Mouse (Mus musculus): ENCODE measurements around the gene Clasp1.

The Clasp1 gene

GRCm38 (mm10) chr1:118448214-118448613 lies 59.4 kb downstream of the Clasp1 start:
- DNase-seq (ENCODE audit: low read depth, low spot score): no peak

GRCm38 (mm10) chr1:118450891-118451450 lies 62.1 kb downstream of the Clasp1 start:
- DNase-seq (ENCODE audit: low read depth, low spot score): no peak

- DNase-seq (ENCODE audit: low read depth, low spot score): no peak
Measured at GRCm38 (mm10) chr1:118453577-118453976, 64.7 kb downstream of the Clasp1 start.

GRCm38 (mm10) chr1:118454817-118455216 lies 66.0 kb downstream of the Clasp1 start:
- no peak for DNase-seq (ENCODE audit: low read depth, low spot score)

GRCm38 (mm10) chr1:118457256-118457882 lies 68.5 kb downstream of the Clasp1 start:
- peak; percentile 34 for DNase-seq (ENCODE audit: low read depth, low spot score)

- no peak for DNase-seq (ENCODE audit: low read depth, low spot score)
Measured at GRCm38 (mm10) chr1:118457883-118458259, 69.0 kb downstream of the Clasp1 start.

- DNase-seq (ENCODE audit: low read depth, low spot score): no peak
Measured at GRCm38 (mm10) chr1:118458279-118458678, 69.4 kb downstream of the Clasp1 start.

- peak; percentile 92 for DNase-seq (ENCODE audit: low read depth, low spot score)
Measured at GRCm38 (mm10) chr1:118458963-118459920, 70.4 kb downstream of the Clasp1 start.

- no peak for DNase-seq (ENCODE audit: low read depth, low spot score)
Measured at GRCm38 (mm10) chr1:118460716-118461115, 71.9 kb downstream of the Clasp1 start.

- DNase-seq (ENCODE audit: low read depth, low spot score): no peak
Measured at GRCm38 (mm10) chr1:118466041-118466440, 77.2 kb downstream of the Clasp1 start.

- DNase-seq (ENCODE audit: low read depth, low spot score): no peak
Measured at GRCm38 (mm10) chr1:118472386-118472785, 83.5 kb downstream of the Clasp1 start.

GRCm38 (mm10) chr1:118476919-118477318 lies 88.1 kb downstream of the Clasp1 start:
- no peak for DNase-seq (ENCODE audit: low read depth, low spot score)

- DNase-seq (ENCODE audit: low read depth, low spot score): no peak
Measured at GRCm38 (mm10) chr1:118479246-118479645, 90.4 kb downstream of the Clasp1 start.

- DNase-seq (ENCODE audit: low read depth, low spot score): no peak
Measured at GRCm38 (mm10) chr1:118480484-118481364, 91.9 kb downstream of the Clasp1 start.

GRCm38 (mm10) chr1:118481365-118481702 lies 92.5 kb downstream of the Clasp1 start:
- no peak for DNase-seq (ENCODE audit: low read depth, low spot score)

- DNase-seq (ENCODE audit: low read depth, low spot score): no peak
Measured at GRCm38 (mm10) chr1:118481703-118482102, 92.8 kb downstream of the Clasp1 start.

GRCm38 (mm10) chr1:118482285-118483019 lies 93.6 kb downstream of the Clasp1 start:
- DNase-seq (ENCODE audit: low read depth, low spot score): no peak

GRCm38 (mm10) chr1:118483504-118484096 lies 94.7 kb downstream of the Clasp1 start:
- DNase-seq (ENCODE audit: low read depth, low spot score): no peak

- no peak for DNase-seq (ENCODE audit: low read depth, low spot score)
Measured at GRCm38 (mm10) chr1:118485572-118485971, 96.7 kb downstream of the Clasp1 start.

- no peak for DNase-seq (ENCODE audit: low read depth, low spot score)
Measured at GRCm38 (mm10) chr1:118486021-118486420, 97.2 kb downstream of the Clasp1 start.

Data from skeletal muscle tissue, adult 2 months (tissue).